Mouse (Mus musculus): ENCODE measurements around the gene Zfp93. TPM values are rescaled to one million over a fixed set of nuclear protein-coding genes. Genes with fewer than 3 reads are reported as not detected.
A peak's percentile ranks its signal among the peaks of the same experiment; 100 is the strongest.

The Zfp93 gene
- polyA plus RNA-seq, 1 experiment from 2014 or later = 9.7 TPM

GRCm38 (mm10) chr7:24316567-24317092 lies 46.4 kb downstream of the Zfp93 start, which contains the start of gene Zfp94:
Gene Zfp94 (minus strand): TSS chr7:24316666.
- peak within 1 kb of the TSS; percentile 77 for H3K4me2 ChIP-seq (replicated peaks; ENCODE audit: low read depth, low read length)
- H3K9ac ChIP-seq (replicated peaks; ENCODE audit: low read depth, low read length) = peak within 1 kb of the TSS; percentile 36
- peaks cover 5% of the 10 kb centered on the region; the same call in 1 of the 2 replicates for H3K4me1 ChIP-seq (ENCODE audit: control insufficient read depth, insufficient read depth, low read length)
- peak within 1 kb of the TSS; percentile 45 for H3K4me3 ChIP-seq (ENCODE audit: low read depth, low read length)
- H3K36me3 ChIP-seq (ENCODE audit: control insufficient read depth, insufficient read depth, low read length) = no peaks in the 10 kb centered on the region; the same call in 1 of the 2 replicates
- no peaks in the 10 kb centered on the region for H3K9me3 ChIP-seq (ENCODE audit: control insufficient read depth, low read depth, low read length)
- under 1% methylated on average over 33 of the region's 33 CpGs for WGBS
- peak; percentile 96 for ATAC-seq (ENCODE audit: insufficient number of reproducible peaks, insufficient read depth, low FRiP score, low read depth)
- no peaks in the 10 kb centered on the region for H3K27me3 ChIP-seq (ENCODE audit: control insufficient read depth, insufficient read depth, low read length)
- peak within 1 kb of the TSS; percentile 87 for H3K27ac ChIP-seq (ENCODE audit: low read length)

DNA sequence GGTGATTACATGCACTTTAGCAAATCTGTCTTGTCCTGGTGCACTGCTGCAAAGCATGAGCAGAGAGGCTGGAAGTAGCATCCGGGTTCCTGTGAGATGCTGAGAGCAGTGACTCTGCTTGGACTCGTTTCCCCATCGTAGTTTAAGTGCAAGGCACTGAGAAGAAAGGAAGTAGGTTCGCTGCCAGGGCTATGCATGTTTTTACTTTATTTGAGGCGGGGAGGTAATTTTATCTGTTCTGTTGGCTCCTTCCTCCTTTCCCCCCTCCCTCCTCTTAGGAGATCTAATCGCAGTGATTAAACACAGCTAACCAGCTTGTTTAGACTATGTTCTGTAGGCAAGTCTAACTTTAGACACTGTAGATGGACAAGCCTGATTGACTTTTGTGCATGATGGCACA lies 48.7 kb downstream of the Zfp93 start:
- Histone ChIP-seq H3K4me3 (ENCODE audit: low read depth, low read length) (no peak overlapping the region), H3K27me3 (ENCODE audit: control insufficient read depth, insufficient read depth, low read length) (no peaks in the 10 kb centered on the region), H3K9ac (replicated peaks; ENCODE audit: low read depth, low read length) (no peak overlapping the region), H3K36me3 (ENCODE audit: control insufficient read depth, insufficient read depth, low read length) (no peaks in the 10 kb centered on the region), H3K4me1 (ENCODE audit: control insufficient read depth, insufficient read depth, low read length) (peaks cover 5% of the 10 kb centered on the region; the same call in 1 of the 2 replicates), H3K4me2 (replicated peaks; ENCODE audit: low read depth, low read length) (no peak overlapping the region), H3K9me3 (ENCODE audit: control insufficient read depth, low read depth, low read length) (no peaks in the 10 kb centered on the region; the same call in 1 of the 2 replicates), H3K27ac (ENCODE audit: low read length) (no peak overlapping the region)
- WGBS = 67% methylated on average over 6 of the region's 6 CpGs
- ATAC-seq (ENCODE audit: insufficient number of reproducible peaks, insufficient read depth, low FRiP score, low read depth) = no peak

GRCm38 (mm10) chr7:24322593-24322992 lies 52.4 kb downstream of the Zfp93 start:
- ATAC-seq (ENCODE audit: insufficient number of reproducible peaks, insufficient read depth, low FRiP score, low read depth) = no peak
- WGBS = 75% methylated on average over 4 of the region's 4 CpGs
- H3K27ac ChIP-seq (ENCODE audit: low read length) = no peak overlapping the region
- no peaks in the 10 kb centered on the region for H3K36me3 ChIP-seq (ENCODE audit: control insufficient read depth, insufficient read depth, low read length)
- no peaks in the 10 kb centered on the region for H3K27me3 ChIP-seq (ENCODE audit: control insufficient read depth, insufficient read depth, low read length)
- no peaks in the 10 kb centered on the region for H3K4me1 ChIP-seq (ENCODE audit: control insufficient read depth, insufficient read depth, low read length)
- H3K4me3 ChIP-seq (ENCODE audit: low read depth, low read length) = no peak overlapping the region
- peaks cover 5% of the 10 kb centered on the region; the same call in 1 of the 2 replicates for H3K9me3 ChIP-seq (ENCODE audit: control insufficient read depth, low read depth, low read length)
- no peak overlapping the region for H3K9ac ChIP-seq (replicated peaks; ENCODE audit: low read depth, low read length)
- H3K4me2 ChIP-seq (replicated peaks; ENCODE audit: low read depth, low read length) = no peak overlapping the region

- H3K27ac ChIP-seq (ENCODE audit: low read length) = no peak overlapping the region
- no peaks in the 10 kb centered on the region for H3K36me3 ChIP-seq (ENCODE audit: control insufficient read depth, insufficient read depth, low read length)
- H3K9me3 ChIP-seq (ENCODE audit: control insufficient read depth, low read depth, low read length) = peaks cover 5% of the 10 kb centered on the region; the same call in 1 of the 2 replicates
- WGBS = 92% methylated on average over 6 of the region's 6 CpGs
- H3K27me3 ChIP-seq (ENCODE audit: control insufficient read depth, insufficient read depth, low read length) = no peaks in the 10 kb centered on the region
- peak overlapping the region; percentile 46 for H3K4me2 ChIP-seq (replicated peaks; ENCODE audit: low read depth, low read length)
- no peaks in the 10 kb centered on the region for H3K4me1 ChIP-seq (ENCODE audit: control insufficient read depth, insufficient read depth, low read length)
- no peak overlapping the region for H3K9ac ChIP-seq (replicated peaks; ENCODE audit: low read depth, low read length)
- H3K4me3 ChIP-seq (ENCODE audit: low read depth, low read length) = no peak overlapping the region
- ATAC-seq (ENCODE audit: insufficient number of reproducible peaks, insufficient read depth, low FRiP score, low read depth) = no peak
Observed at GRCm38 (mm10) chr7:24325197-24325596, 55.0 kb downstream of the Zfp93 start.

DNA sequence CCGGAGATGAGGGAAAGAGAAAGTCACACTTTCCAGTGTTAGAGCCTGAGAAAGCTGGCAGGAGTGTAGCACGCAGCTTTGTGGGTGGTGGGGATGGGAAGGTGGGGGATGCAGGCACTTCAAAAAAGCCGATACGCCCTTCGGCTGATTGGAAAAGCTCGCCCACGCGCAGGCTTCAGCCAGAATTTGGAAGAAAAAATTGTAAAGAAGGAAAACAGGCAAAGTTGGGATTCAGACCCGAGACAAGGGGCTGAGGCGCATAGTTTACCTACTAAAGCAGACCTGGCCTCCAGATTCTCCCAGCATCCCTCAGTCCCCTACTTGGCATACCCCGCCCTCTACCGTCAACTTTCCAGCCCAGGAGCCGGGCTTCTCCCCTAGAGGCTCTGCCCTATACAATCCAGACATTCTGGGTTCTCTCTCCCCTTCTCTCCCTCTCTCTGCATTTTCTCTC lies 55.5 kb downstream of the Zfp93 start:
- WGBS = 10% methylated on average over 13 of the region's 13 CpGs
- H3K4me2 ChIP-seq (replicated peaks; ENCODE audit: low read depth, low read length) = peak overlapping the region; percentile 46
- no peak overlapping the region for H3K27ac ChIP-seq (ENCODE audit: low read length)
- peak overlapping the region; percentile 36; the same call in 1 of the 2 replicates for H3K9ac ChIP-seq (replicated peaks; ENCODE audit: low read depth, low read length)
- peak overlapping the region; percentile 17; the same call in 1 of the 2 replicates for H3K4me3 ChIP-seq (ENCODE audit: low read depth, low read length)
- H3K4me1 ChIP-seq (ENCODE audit: control insufficient read depth, insufficient read depth, low read length) = no peaks in the 10 kb centered on the region
- no peaks in the 10 kb centered on the region for H3K27me3 ChIP-seq (ENCODE audit: control insufficient read depth, insufficient read depth, low read length)
- peak; percentile 70; the same call in 1 of the 2 replicates for ATAC-seq (ENCODE audit: insufficient number of reproducible peaks, insufficient read depth, low FRiP score, low read depth)
- no peaks in the 10 kb centered on the region for H3K36me3 ChIP-seq (ENCODE audit: control insufficient read depth, insufficient read depth, low read length)
- H3K9me3 ChIP-seq (ENCODE audit: control insufficient read depth, low read depth, low read length) = peaks cover 5% of the 10 kb centered on the region; the same call in 1 of the 2 replicates

GRCm38 (mm10) chr7:24326273-24327135 lies 56.3 kb downstream of the Zfp93 start:
- ATAC-seq (ENCODE audit: insufficient number of reproducible peaks, insufficient read depth, low FRiP score, low read depth) = no peak
- Histone ChIP-seq H3K9me3 (ENCODE audit: control insufficient read depth, low read depth, low read length) (peaks cover 5% of the 10 kb centered on the region; the same call in 1 of the 2 replicates), H3K4me3 (ENCODE audit: low read depth, low read length) (peak overlapping the region; percentile 17; the same call in 1 of the 2 replicates), H3K27me3 (ENCODE audit: control insufficient read depth, insufficient read depth, low read length) (no peaks in the 10 kb centered on the region), H3K4me2 (replicated peaks; ENCODE audit: low read depth, low read length) (peak overlapping the region; percentile 46), H3K36me3 (ENCODE audit: control insufficient read depth, insufficient read depth, low read length) (no peaks in the 10 kb centered on the region), H3K4me1 (ENCODE audit: control insufficient read depth, insufficient read depth, low read length) (no peaks in the 10 kb centered on the region), H3K27ac (ENCODE audit: low read length) (no peak overlapping the region), H3K9ac (replicated peaks; ENCODE audit: low read depth, low read length) (peak overlapping the region; percentile 36; the same call in 1 of the 2 replicates)
- WGBS = 52% methylated on average over 20 of the region's 20 CpGs

Other genes starting within 250 kb of the Zfp93 start
- not detected in 2 replicates for gene Vmn1r183, start 217.2 kb upstream of the Zfp93 start, polyA plus RNA-seq (2014; fragmentation: Nextera tagmentation; extraction: Ambion mirVana)
- gene Zfp180, start 188.5 kb upstream of the Zfp93 start, polyA plus RNA-seq (2014; fragmentation: Nextera tagmentation; extraction: Ambion mirVana) = 21.4 and 23.2 TPM in 2 replicates
- gene Zfp112, start 158.1 kb upstream of the Zfp93 start, polyA plus RNA-seq (2014; fragmentation: Nextera tagmentation; extraction: Ambion mirVana) = 5.4 and 6.3 TPM in 2 replicates
- 21.7 and 22.2 TPM in 2 replicates for gene Zfp235, start 136.3 kb upstream of the Zfp93 start, polyA plus RNA-seq (2014; fragmentation: Nextera tagmentation; extraction: Ambion mirVana)
- gene Zfp114, start 95.4 kb upstream of the Zfp93 start, polyA plus RNA-seq (2014; fragmentation: Nextera tagmentation; extraction: Ambion mirVana) = 5.9 and 8.0 TPM in 2 replicates
- 13.5 and 14.9 TPM in 2 replicates for gene Zfp111, start 59.0 kb upstream of the Zfp93 start, polyA plus RNA-seq (2014; fragmentation: Nextera tagmentation; extraction: Ambion mirVana)
- 6.3 and 6.4 TPM in 2 replicates for gene Zfp109, start 32.9 kb upstream of the Zfp93 start, polyA plus RNA-seq (2014; fragmentation: Nextera tagmentation; extraction: Ambion mirVana)
- gene Zfp108, start 15.6 kb upstream of the Zfp93 start, polyA plus RNA-seq (2014; fragmentation: Nextera tagmentation; extraction: Ambion mirVana) = 4.5 and 4.7 TPM in 2 replicates
- 35.3 and 42.7 TPM in 2 replicates for gene Zfp61, start 30.8 kb downstream of the Zfp93 start, polyA plus RNA-seq (2014; fragmentation: Nextera tagmentation; extraction: Ambion mirVana)
- gene Zfp94, start 46.2 kb downstream of the Zfp93 start, polyA plus RNA-seq (2014; fragmentation: Nextera tagmentation; extraction: Ambion mirVana) = 10.6 and 13.2 TPM in 2 replicates
- 0.41 TPM in 1 of 2 replicates, not detected in the other for gene Tescl, start 63.5 kb downstream of the Zfp93 start, polyA plus RNA-seq (2014; fragmentation: Nextera tagmentation; extraction: Ambion mirVana)
- not detected in 2 replicates for gene Lypd5, start 78.8 kb downstream of the Zfp93 start, polyA plus RNA-seq (2014; fragmentation: Nextera tagmentation; extraction: Ambion mirVana)
- gene Kcnn4, start 99.8 kb downstream of the Zfp93 start, polyA plus RNA-seq (2014; fragmentation: Nextera tagmentation; extraction: Ambion mirVana) = 2.4 and 3.0 TPM in 2 replicates
- 23.2 and 26.6 TPM in 2 replicates for gene Smg9, start 129.2 kb downstream of the Zfp93 start, polyA plus RNA-seq (2014; fragmentation: Nextera tagmentation; extraction: Ambion mirVana)
- not detected in 2 replicates for gene Irgc1, start 181.9 kb downstream of the Zfp93 start, polyA plus RNA-seq (2014; fragmentation: Nextera tagmentation; extraction: Ambion mirVana)
- 12.6 and 14.7 TPM in 2 replicates for gene Plaur, start 192.1 kb downstream of the Zfp93 start, polyA plus RNA-seq (2014; fragmentation: Nextera tagmentation; extraction: Ambion mirVana)
- gene Cadm4, start 211.6 kb downstream of the Zfp93 start, polyA plus RNA-seq (2014; fragmentation: Nextera tagmentation; extraction: Ambion mirVana) = 1.4 and 1.5 TPM in 2 replicates
- gene Zfp428, start 236.6 kb downstream of the Zfp93 start, polyA plus RNA-seq (2014; fragmentation: Nextera tagmentation; extraction: Ambion mirVana) = 28.5 and 30.9 TPM in 2 replicates
- gene AC161166.1, start 242.0 kb downstream of the Zfp93 start, polyA plus RNA-seq (2014; fragmentation: Nextera tagmentation; extraction: Ambion mirVana) = 0.21 and 0.29 TPM in 2 replicates

Measured in stomach, embryonic 14.5 days (tissue).